Mouse (Mus musculus) bone marrow macrophage, adult 2 months (primary cell): ENCODE results near the gene Eps8.

Experiments
- CTCF ChIP-seq: IDR thresholded peaks from 2 replicates; pipeline ENCODE4 v1.5.1; 2012; ENCODE audit warnings: low read depth, mild to moderate bottlenecking, low read length, moderate library complexity
- POLR2A ChIP-seq: IDR thresholded peaks from 2 replicates; pipeline ENCODE4 v1.6.1; 2012; ENCODE audit warnings: mild to moderate bottlenecking, low read depth, low read length, borderline replicate concordance

- no peak for TF ChIP-seq CTCF
- TF ChIP-seq POLR2A = no peak
Measured at GRCm38 (mm10) chr6:137503009-137503408, 151.7 kb downstream of the Eps8 start.
